Mouse (Mus musculus) intestine, embryonic 16.5 days (tissue): ENCODE results near the gene Nlgn1. TPM values are rescaled to one million over a fixed set of nuclear protein-coding genes. Genes with fewer than 3 reads are reported as not detected.

Source experiments
- ATAC-seq: fragments of 200-750 bp; cut with Nextera tagmentation; 2 replicates; pipeline ENCODE4 v1.8.0; 2017; ENCODE audit warnings: moderate TSS enrichment, moderate library complexity
- H3K27ac ChIP-seq: fragments of 300-500 bp; sonication (generic); 2 replicates; pipeline ENCODE4 v1.5.1; 2014; ENCODE audit warnings: mild to moderate bottlenecking, low read length
- H3K27me3 ChIP-seq: fragments of 300-500 bp; sonication (generic); replicated peaks from 2 replicates; pipeline ENCODE4 v1.6.1; 2014; ENCODE audit warnings: low read length, control low read depth, mixed read lengths; ENCODE audit not compliant: control insufficient read depth, insufficient read depth
- H3K36me3 ChIP-seq: fragments of 300-500 bp; sonication (generic); 2 replicates; pipeline ENCODE4 v1.6.1; 2014; ENCODE audit warnings: low read length, control low read depth; ENCODE audit not compliant: control insufficient read depth, insufficient read depth
- H3K4me1 ChIP-seq: fragments of 300-500 bp; sonication (generic); 2 replicates; pipeline ENCODE4 v1.6.1; 2014; ENCODE audit warnings: low read length, control low read depth, mixed read lengths; ENCODE audit not compliant: control insufficient read depth, insufficient read depth
- H3K4me2 ChIP-seq: fragments of 300-500 bp; sonication (generic); 2 replicates; pipeline ENCODE4 v1.6.1; 2014; ENCODE audit warnings: low read depth, low read length, control low read depth
- H3K4me3 ChIP-seq: fragments of 300-500 bp; sonication (generic); 2 replicates; pipeline ENCODE4 v1.5.1; 2014; ENCODE audit warnings: mild to moderate bottlenecking, low read length
- H3K9ac ChIP-seq: fragments of 300-500 bp; sonication (generic); 2 replicates; pipeline ENCODE4 v1.6.1; 2014; ENCODE audit warnings: low read depth, low read length
- H3K9me3 ChIP-seq: fragments of 300-500 bp; sonication (generic); 2 replicates; pipeline ENCODE4 v1.6.1; 2016; ENCODE audit warnings: low read length, control low read depth; ENCODE audit not compliant: control insufficient read depth
- WGBS: fragments of 180-500 bp; shearing (Covaris S2); extraction: QIAGEN DNeasy Blood & Tissue Kit; methylation state at CpG from one replicate; pipeline ENCODE4 v1.1.7; 2014; 5-methylcytosine and 5-hydroxymethylcytosine counted together
- polyA plus RNA-seq: library from polyadenylated mRNA; unstranded; fragments of >200 nt; fragmentation: Nextera tagmentation; extraction: Ambion mirVana; gene quantifications from 2 replicates; pipeline ENCODE4 v1.2.1, GENCODE M21; 2015

The Nlgn1 gene
- polyA plus RNA-seq, 1 experiment from 2014 or later, result 1.6 TPM

DNA sequence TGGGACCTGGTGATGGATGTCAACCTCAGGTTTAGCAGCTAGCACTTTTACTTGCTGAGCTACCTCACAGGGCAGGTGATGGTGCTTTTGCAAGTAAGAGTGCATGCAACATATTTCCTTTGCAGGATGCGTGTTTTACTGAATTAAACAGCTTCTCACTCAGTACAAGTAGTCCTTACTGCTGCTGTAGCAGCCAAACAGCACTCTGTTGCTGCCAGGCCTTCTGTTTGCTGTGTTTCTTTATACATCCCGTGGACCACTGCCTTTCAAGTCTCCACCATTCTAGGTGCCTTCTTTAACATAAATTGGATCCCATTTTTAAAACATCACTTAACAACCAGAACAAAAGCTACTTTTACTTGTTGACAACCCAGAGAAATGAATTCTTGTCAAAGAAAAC lies 502.0 kb downstream of the Nlgn1 start:
- H3K9ac ChIP-seq, result no peak overlapping the region
- H3K4me3 ChIP-seq, result no peak overlapping the region
- H3K36me3 ChIP-seq, result no peaks in the 10 kb centered on the region
- no peaks in the 10 kb centered on the region for H3K27me3 ChIP-seq
- no peak overlapping the region for H3K27ac ChIP-seq
- WGBS, result 77% methylated on average over 2 of the region's 2 CpGs
- H3K9me3 ChIP-seq, result no peaks in the 10 kb centered on the region
- H3K4me2 ChIP-seq, result no peak overlapping the region
- ATAC-seq, result no peak
- H3K4me1 ChIP-seq, result no peaks in the 10 kb centered on the region

DNA sequence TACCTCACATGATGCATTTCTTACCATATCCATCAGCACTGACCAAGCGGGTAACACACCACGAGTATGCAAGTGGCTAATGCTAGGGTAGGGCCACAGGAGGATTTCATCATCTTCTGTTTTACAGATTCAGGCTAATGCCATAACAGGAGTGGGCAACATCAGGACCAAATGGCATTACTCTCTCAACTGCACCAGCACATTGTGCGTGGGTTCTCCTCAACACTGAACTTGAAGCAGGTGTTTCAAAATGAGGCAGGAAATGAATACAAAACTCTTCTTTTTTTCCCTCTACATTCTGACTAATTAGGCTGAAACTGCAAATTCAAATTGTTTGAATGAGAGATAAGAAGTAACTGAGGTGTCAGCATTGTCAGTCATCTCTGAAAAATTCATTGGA lies 518.9 kb downstream of the Nlgn1 start:
- no peaks in the 10 kb centered on the region for H3K27me3 ChIP-seq
- ATAC-seq, result no peak
- no peaks in the 10 kb centered on the region for H3K36me3 ChIP-seq
- H3K4me3 ChIP-seq, result no peak overlapping the region
- H3K4me2 ChIP-seq, result no peak overlapping the region
- H3K9me3 ChIP-seq, result no peaks in the 10 kb centered on the region
- H3K4me1 ChIP-seq, result no peaks in the 10 kb centered on the region
- H3K27ac ChIP-seq, result no peak overlapping the region
- WGBS, result 89% methylated on average over 3 of the region's 3 CpGs
- no peak overlapping the region for H3K9ac ChIP-seq

DNA sequence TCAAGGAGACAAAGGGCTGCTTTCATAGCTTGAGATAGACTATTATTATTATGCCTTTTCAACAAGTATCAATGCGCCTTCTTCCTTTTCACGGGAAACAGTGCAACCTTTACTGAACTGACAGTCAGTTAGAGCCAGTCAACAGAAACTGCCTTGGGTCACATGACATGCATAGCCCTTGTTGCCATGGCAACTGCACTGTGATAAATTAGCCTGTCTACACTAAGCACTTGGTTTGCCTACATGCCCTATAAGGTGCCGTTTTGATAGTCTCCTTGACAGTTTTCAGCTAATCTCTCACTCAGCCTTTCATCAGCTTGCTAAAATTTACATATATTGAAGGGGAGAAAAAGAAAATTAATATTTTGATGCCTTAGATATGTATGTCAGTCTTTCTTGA lies 524.7 kb downstream of the Nlgn1 start:
- H3K4me1 ChIP-seq, result no peaks in the 10 kb centered on the region
- H3K9ac ChIP-seq, result no peak overlapping the region
- H3K27me3 ChIP-seq, result no peaks in the 10 kb centered on the region
- no peaks in the 10 kb centered on the region for H3K9me3 ChIP-seq
- ATAC-seq, result no peak
- H3K36me3 ChIP-seq, result no peaks in the 10 kb centered on the region
- no peak overlapping the region for H3K4me3 ChIP-seq
- WGBS, result 33% methylated on average over 3 of the region's 3 CpGs
- H3K4me2 ChIP-seq, result no peak overlapping the region
- H3K27ac ChIP-seq, result no peak overlapping the region

DNA sequence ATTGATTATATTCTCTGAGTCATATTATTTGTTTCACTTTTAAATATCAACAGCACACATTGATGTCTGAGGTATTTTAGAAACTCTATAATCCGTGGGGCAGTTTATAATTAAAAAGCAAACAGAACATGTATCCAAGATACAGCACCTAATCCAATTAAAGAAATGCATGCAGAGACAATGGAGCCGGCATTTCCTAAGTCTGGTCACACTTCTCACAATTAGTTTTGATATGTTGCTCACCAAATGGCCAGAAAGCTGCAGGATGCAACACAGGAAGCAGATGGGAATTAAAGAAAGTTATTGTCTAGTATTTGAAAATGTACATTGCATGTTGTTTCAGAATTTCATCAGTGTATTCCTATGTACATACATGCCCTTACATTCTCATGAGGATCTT lies 550.6 kb downstream of the Nlgn1 start:
- no peak overlapping the region for H3K9ac ChIP-seq
- H3K9me3 ChIP-seq, result no peaks in the 10 kb centered on the region
- no peak overlapping the region for H3K27ac ChIP-seq
- no peaks in the 10 kb centered on the region for H3K36me3 ChIP-seq
- H3K4me1 ChIP-seq, result no peaks in the 10 kb centered on the region
- 73% methylated on average over 2 of the region's 2 CpGs for WGBS
- ATAC-seq, result no peak
- no peaks in the 10 kb centered on the region for H3K27me3 ChIP-seq
- H3K4me3 ChIP-seq, result no peak overlapping the region
- no peak overlapping the region for H3K4me2 ChIP-seq

DNA sequence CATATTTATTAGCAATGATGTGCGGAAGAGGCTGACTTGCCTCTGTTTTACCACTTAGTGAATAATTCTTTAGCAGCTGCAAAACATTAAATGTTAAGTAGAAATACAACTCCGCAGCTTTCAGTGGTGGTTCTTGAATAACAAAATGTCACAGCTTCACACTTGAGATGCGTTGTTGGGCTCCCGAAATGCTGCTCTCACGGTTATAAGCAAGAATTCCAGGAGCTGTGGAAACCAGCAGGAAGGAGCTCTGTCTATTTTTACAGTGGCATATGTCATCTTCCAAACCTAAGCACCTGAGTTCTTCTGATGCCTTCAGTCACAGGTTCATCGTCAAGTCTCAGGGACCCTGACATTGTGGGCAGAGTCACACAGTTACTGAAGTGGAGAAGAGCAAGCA lies 556.8 kb downstream of the Nlgn1 start:
- H3K9ac ChIP-seq, result no peak overlapping the region
- H3K4me2 ChIP-seq, result no peak overlapping the region
- H3K9me3 ChIP-seq, result no peaks in the 10 kb centered on the region
- H3K4me1 ChIP-seq, result no peaks in the 10 kb centered on the region
- H3K36me3 ChIP-seq, result no peaks in the 10 kb centered on the region
- no peak for ATAC-seq
- H3K27ac ChIP-seq, result no peak overlapping the region
- WGBS, result 74% methylated on average over 6 of the region's 6 CpGs
- no peak overlapping the region for H3K4me3 ChIP-seq
- no peaks in the 10 kb centered on the region for H3K27me3 ChIP-seq

DNA sequence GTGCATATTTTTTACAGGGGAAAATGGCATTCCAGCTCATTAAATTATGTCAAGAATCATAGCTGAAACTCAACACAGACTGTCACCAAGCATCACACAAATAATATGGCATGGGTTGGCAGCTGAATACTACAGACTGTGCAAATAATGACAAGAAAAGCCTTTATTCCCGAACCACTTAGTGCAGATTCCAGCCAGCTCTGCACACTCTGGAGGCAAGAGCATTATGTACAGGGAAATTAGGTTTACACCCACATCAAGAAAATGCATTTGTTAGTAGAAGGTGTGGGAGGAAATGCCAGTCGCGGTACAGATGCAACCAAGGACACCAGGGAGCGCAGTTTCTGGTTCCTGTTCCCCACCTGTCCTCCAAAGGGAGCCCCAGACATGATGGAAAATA lies 558.4 kb downstream of the Nlgn1 start:
- Histone ChIP-seq H3K27me3 (no peaks in the 10 kb centered on the region), H3K9me3 (no peaks in the 10 kb centered on the region), H3K9ac (no peak overlapping the region), H3K4me2 (no peak overlapping the region), H3K4me1 (no peaks in the 10 kb centered on the region), H3K4me3 (no peak overlapping the region), H3K27ac (no peak overlapping the region), H3K36me3 (no peaks in the 10 kb centered on the region)
- ATAC-seq, result no peak
- WGBS, result 68% methylated on average over 4 of the region's 4 CpGs

DNA sequence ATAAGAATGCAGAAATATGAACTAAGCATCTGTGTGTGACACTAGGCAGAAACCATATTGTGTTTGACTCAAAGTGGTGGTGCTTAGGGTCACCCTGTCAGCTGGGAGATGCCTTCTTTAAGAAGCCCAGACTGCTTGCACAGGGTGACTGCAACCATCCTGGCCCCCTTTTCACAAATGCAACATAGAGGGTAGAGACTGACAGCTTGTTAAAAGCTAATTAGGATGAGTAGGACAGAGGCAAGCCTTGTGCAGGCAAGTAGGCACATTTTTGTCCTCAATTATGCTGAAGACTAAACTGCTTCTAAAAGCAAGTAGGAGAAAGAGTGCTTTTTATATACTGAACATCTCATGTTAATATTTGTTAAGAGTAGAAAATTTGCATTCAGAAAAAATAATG lies 558.8 kb downstream of the Nlgn1 start:
- Histone ChIP-seq H3K4me1 (no peaks in the 10 kb centered on the region), H3K27me3 (no peaks in the 10 kb centered on the region), H3K36me3 (no peaks in the 10 kb centered on the region), H3K9me3 (no peaks in the 10 kb centered on the region), H3K9ac (no peak overlapping the region), H3K4me2 (no peak overlapping the region), H3K27ac (no peak overlapping the region), H3K4me3 (no peak overlapping the region)
- ATAC-seq, result no peak

DNA sequence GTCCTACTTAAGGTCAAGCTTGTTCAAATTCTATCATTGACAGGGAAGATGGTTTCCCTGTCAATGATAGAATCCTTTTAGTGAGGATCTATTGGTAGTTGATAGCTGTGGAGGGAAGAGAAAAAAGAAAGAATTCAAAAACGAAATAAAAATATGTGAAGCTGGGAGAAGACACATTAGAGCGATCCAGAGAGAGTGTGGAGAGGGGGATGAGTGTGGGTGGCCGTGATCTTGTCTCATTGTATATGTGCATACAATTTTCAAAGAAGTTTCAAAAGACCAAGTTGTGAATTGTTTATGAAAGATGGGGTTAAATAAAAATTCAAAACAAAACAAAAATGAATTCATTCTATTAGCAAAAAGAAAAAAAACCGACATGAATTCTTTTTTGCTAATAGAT lies 568.6 kb downstream of the Nlgn1 start:
- H3K9me3 ChIP-seq, result no peaks in the 10 kb centered on the region
- H3K4me1 ChIP-seq, result no peaks in the 10 kb centered on the region
- H3K27ac ChIP-seq, result no peak overlapping the region
- WGBS, result 84% methylated on average over 4 of the region's 4 CpGs
- no peak for ATAC-seq
- no peak overlapping the region for H3K9ac ChIP-seq
- no peaks in the 10 kb centered on the region for H3K27me3 ChIP-seq
- H3K36me3 ChIP-seq, result no peaks in the 10 kb centered on the region
- no peak overlapping the region for H3K4me3 ChIP-seq
- no peak overlapping the region for H3K4me2 ChIP-seq

DNA sequence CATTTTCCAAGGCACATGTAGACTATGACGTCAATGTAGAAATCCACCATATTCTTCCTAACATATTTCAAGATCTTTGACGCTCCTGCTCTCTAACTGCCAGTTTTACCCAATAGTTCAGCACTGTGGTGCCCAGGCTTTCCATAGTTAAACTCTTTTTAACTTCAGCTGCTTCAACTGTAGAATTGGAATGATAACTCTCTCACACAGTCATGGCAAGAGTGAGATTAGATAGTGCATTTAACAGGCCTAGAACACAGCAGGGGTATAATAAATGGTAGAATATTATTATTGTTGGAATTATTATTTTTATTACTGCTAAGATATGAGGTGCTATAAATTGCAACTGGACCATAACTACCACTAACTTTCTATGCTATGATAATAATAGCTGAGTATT lies 574.4 kb downstream of the Nlgn1 start:
- Histone ChIP-seq H3K36me3 (no peaks in the 10 kb centered on the region), H3K4me1 (no peaks in the 10 kb centered on the region), H3K27me3 (no peaks in the 10 kb centered on the region), H3K27ac (no peak overlapping the region), H3K4me3 (no peak overlapping the region), H3K9me3 (no peaks in the 10 kb centered on the region), H3K9ac (no peak overlapping the region), H3K4me2 (no peak overlapping the region)
- 86% methylated on average over 2 of the region's 2 CpGs for WGBS
- no peak for ATAC-seq

DNA sequence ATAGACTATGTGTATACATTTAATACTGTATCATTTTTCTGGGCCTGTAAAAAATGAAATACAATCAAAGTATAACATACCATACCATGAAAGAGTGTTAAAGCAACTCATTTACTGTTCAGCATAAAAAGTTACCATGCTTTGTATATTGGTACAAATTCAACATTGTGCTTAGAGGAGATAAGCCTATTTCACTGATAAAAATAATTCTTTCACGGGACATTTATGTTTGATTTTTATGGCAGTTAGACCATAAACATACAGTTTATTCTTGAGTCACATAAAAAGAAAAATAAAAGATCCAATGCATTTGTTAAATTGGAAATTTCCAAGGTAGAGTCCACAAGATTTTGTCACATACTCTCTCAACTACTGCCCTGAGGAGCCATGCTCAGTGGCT lies 608.1 kb downstream of the Nlgn1 start:
- 67% methylated on average over 1 of the region's 1 CpGs for WGBS
- ATAC-seq, result no peak
- no peak overlapping the region for H3K4me3 ChIP-seq

More for the DNA sequence above, 608.1 kb downstream of the Nlgn1 start:
- no peak overlapping the region for H3K27ac ChIP-seq
- H3K9me3 ChIP-seq, result no peaks in the 10 kb centered on the region
- no peak overlapping the region for H3K4me2 ChIP-seq
- H3K9ac ChIP-seq, result no peak overlapping the region
- H3K36me3 ChIP-seq, result no peaks in the 10 kb centered on the region
- H3K4me1 ChIP-seq, result no peaks in the 10 kb centered on the region
- H3K27me3 ChIP-seq, result no peaks in the 10 kb centered on the region
